Mouse (Mus musculus) left cerebral cortex, postnatal 4 days (tissue): ENCODE measurements at regions not wholly inside any gene's neighbourhood (a gene's known extent, or its start where the extent isn't known, plus 50 kb on each side); places are given as distances from the start of the nearest gene placed in this dataset.

Experiments used
- DNase-seq: peaks from one replicate; pipeline ENCODE4 v3.0.0-alpha.2; 2022
- intact Hi-C: fragments of 180-260 bp; cut with DNase I; formaldehyde crosslinking; loops from one replicate; pipeline ENCODE4 v1.15.1; 2025

GRCm38 (mm10) chr6:118291426-118291825 lies 93.9 kb upstream of the Ret start:
- DNase-seq = no peak
- intact Hi-C loops = no loop called here

GRCm38 (mm10) chr6:118285246-118285645 lies 87.7 kb upstream of the Ret start:
- intact Hi-C loops = no loop called here
- peak; percentile 58 for DNase-seq

DNA sequence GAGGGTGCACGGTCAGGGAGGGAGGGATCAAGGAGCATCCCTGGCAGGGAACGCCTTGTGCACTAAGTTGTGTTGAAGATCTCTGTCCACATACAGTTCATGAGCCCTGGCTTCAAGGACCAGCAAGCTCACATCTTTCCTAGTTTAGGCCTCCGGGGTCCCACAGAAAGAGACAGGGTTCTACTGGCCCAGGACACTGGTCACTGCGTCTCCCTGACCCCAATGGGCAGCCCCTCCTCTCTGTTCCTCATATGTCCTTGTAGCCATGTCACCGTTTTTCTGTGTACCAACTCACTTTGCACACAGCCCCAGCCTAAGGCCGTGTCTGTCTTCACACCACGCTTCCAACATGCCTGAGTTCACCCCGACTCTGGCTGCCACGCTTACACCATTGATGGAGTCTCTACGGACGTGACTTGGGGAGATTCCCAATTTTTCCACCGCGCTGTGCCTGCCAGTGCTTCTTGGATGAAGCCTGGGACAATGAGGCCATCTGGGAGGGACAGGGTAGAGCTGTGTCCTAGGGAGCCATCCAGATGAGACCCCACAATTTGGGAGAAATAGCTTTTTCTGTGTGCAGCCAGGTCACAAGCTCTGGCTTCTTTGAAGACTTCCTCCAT lies 86.5 kb upstream of the Ret start:
- intact Hi-C loops = no loop called here
- DNase-seq = peak; percentile 80

DNA sequence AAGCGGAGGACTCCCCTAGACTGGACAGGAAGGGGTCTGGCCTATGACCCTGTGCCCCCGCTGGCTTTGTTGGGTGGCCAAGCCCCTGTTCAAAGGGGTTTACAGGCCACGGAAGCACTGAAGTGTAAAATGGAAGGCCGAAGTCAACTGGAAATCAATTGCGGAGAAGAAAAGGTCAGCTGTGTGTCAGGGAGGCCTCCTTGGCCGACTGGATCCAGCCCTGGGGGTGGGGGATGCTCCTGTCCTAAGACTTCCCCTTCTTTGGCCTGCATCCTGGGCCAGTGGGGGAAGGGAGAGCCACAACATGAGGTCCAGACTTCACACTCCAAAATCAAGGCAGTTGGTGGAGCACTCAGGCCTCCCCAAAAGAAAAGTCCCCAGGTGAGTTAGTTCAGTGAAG lies 66.4 kb upstream of the Ret start:
- intact Hi-C loops = no loop called here
- DNase-seq = no peak

DNA sequence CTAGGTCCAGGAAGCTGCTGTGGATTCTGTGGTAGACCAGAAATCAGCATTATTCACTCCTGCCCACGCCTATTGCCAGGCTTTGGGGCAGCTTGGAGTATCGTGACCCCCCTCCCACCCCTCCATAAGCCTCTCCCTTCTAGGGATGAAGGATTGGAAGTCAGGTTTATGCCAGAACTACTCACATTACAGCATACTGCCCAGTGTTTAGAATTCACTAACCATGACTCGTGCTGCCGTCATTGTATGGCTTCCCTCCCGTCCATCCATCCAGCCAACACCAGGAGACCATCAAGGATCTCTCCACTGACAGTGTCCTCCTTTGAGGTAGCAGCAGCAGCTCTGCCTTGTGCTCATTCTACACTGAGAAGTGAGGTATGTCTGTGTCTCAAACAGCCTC lies 62.4 kb upstream of the Ret start:
- DNase-seq = no peak
- intact Hi-C loops = no loop called here

- intact Hi-C loops = no loop called here
- peak; percentile 20 for DNase-seq
Measured at GRCm38 (mm10) chr6:118254871-118255270, 57.4 kb upstream of the Ret start.

GRCm38 (mm10) chr6:118252711-118253110 lies 55.2 kb upstream of the Ret start:
- intact Hi-C loops = no loop called here
- no peak for DNase-seq

- no peak for DNase-seq
- intact Hi-C loops = no loop called here
Measured at GRCm38 (mm10) chr6:118251131-118251530, 53.6 kb upstream of the Ret start.

DNA sequence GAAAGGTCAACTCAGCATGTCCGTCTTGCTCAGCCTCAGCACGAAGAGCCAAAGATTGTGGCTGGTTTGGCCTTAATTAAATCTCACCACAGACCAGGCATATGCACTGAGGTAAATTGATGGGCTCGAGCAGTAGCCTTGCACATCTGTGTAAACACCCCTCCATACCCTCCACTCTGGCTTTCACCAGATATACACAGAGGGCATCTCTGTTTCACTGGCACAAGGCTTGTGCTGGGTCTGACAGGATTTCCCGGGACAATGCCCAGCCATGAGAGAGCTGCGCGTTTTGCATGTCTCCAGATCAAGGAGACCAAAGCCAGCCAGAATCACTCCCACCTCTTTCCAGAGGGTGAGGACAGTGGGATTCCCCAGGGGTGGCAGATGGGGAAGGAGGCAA lies 52.5 kb upstream of the Ret start:
- intact Hi-C loops = no loop called here

More for the DNA sequence above, 52.5 kb upstream of the Ret start:
- no peak for DNase-seq
